Mouse (Mus musculus) hindbrain, embryonic 10.5 days (tissue): ENCODE measurements around the gene Ndufs2. TPM values are rescaled to one million over a fixed set of nuclear protein-coding genes. Genes with fewer than 3 reads are reported as not detected.
A peak's percentile ranks its signal among the peaks of the same experiment; 100 is the strongest.

ENCODE experiments used
- DNase-seq: peaks from one replicate; pipeline ENCODE4 v3.0.0-alpha.2; 2017; ENCODE audit warnings: low spot score
- H3K27ac ChIP-seq: fragments of 300-500 bp; sonication (generic); 2 replicates; pipeline ENCODE4 v1.5.1; 2016; ENCODE audit warnings: mild to moderate bottlenecking, moderate library complexity
- H3K27me3 ChIP-seq: fragments of 300-500 bp; sonication (generic); 2 replicates; pipeline ENCODE4 v1.6.1; 2016; ENCODE audit warnings: mild to moderate bottlenecking; ENCODE audit not compliant: poor library complexity, insufficient read depth, severe bottlenecking
- H3K36me3 ChIP-seq: fragments of 300-500 bp; sonication (generic); 2 replicates; pipeline ENCODE4 v1.6.1; 2016; ENCODE audit warnings: mild to moderate bottlenecking, moderate library complexity
- H3K4me1 ChIP-seq: fragments of 300-500 bp; sonication (generic); replicated peaks from 2 replicates; pipeline ENCODE4 v1.6.1; 2016; ENCODE audit warnings: mild to moderate bottlenecking
- H3K4me3 ChIP-seq: fragments of 300-500 bp; sonication (generic); 2 replicates; pipeline ENCODE4 v1.5.1; 2016; ENCODE audit warnings: mild to moderate bottlenecking, moderate library complexity
- H3K9me3 ChIP-seq: fragments of 300-500 bp; sonication (generic); 2 replicates; pipeline ENCODE4 v1.6.1; 2016; ENCODE audit warnings: mild to moderate bottlenecking, moderate library complexity
- WGBS: fragments of 180-500 bp; shearing (Covaris S2); methylation state at CpG from one replicate; pipeline ENCODE4 v1.1.7; 2016; 5-methylcytosine and 5-hydroxymethylcytosine counted together
- polyA plus RNA-seq: library from polyadenylated mRNA; unstranded; fragments of >200 nt; fragmentation: Nextera tagmentation; extraction: Ambion mirVana; gene quantifications from 2 replicates; pipeline ENCODE4 v1.2.1, GENCODE M21; 2016

Ndufs2 gene
- 250 and 275 TPM in 2 replicates for polyA plus RNA-seq

DNA sequence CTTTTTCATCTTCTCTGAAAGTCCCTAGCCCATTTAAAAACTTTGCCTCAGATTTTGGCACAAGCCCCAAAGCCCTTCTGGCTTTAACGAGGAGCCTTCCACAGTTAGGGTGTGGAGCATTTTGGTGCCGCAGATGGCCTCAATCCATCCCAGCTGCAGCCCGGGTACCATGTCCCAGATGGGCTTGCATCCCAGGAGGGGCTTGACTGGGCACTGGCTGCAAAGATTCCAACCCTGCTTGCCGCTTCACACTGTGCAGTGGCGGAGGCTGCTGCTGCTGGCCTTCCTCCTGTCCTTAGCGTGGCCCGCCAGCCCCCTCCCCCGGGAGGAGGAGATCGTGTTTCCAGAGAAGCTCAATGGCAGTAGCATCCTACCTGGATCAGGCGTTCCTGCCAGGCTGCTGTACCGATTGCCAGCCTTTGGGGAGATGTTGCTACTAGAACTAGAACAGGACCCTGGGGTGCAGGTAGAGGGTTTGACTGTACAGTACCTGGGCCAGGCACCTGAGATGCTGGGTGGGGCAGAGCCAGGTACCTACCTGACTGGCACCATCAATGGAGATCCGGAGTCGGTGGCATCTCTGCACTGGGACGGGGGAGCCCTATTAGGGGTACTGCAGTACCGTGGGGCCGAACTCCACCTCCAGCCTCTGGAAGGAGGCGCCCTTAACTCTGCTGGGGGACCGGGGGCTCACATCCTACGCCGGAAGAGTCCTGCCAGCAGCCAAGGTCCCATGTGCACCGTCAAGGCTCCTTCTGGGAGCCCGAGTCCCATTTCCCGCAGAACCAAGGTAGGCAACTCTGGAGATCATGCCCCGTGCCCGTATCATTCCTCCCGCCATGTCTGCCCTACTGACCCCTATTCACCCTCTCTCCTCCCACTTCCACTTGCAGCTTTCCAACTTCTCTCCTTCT, at the start of gene Ndufs2:
TSS of gene Ndufs2 (minus strand) at position 709 of the 914 bp plus-strand sequence.
- Histone ChIP-seq H3K27ac (peak within 1 kb of the TSS; percentile 85), H3K27me3 (no peaks in the 10 kb centered on the region), H3K4me3 (peak within 1 kb of the TSS; percentile 55), H3K4me1 (peaks cover 68% of the 10 kb centered on the region), H3K36me3 (peaks cover 18% of the 10 kb centered on the region), H3K9me3 (no peaks in the 10 kb centered on the region)
- 8% methylated on average over 26 of the region's 26 CpGs for WGBS
- peak; percentile 52 for DNase-seq

DNA sequence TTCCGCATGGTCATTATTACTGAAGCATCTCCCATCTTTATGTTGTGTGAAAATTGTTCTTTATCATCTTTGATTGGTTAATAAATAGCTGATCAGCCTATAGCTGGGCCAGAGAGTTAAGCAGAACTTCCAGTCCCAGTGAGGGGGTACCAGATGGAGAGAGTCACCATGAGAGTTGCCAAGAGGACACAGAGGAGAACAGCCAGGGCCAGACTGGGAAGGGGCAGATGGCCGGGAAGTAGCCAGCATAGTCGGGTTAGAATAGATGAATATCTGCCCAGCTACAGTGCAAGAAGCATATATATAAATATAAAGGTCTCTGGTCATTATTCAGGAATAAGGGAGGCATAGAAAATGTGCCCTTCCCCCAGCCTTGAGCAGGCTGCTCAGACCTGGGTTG, 47.0 kb upstream of the Ndufs2 start:
- H3K36me3 ChIP-seq: no peaks in the 10 kb centered on the region
- peaks cover 9% of the 10 kb centered on the region for H3K4me1 ChIP-seq
- DNase-seq: no peak
- WGBS: 66% methylated on average over 3 of the region's 3 CpGs
- no peaks in the 10 kb centered on the region for H3K9me3 ChIP-seq
- no peak overlapping the region for H3K27ac ChIP-seq
- peaks cover 30% of the 10 kb centered on the region for H3K27me3 ChIP-seq
- no peak overlapping the region for H3K4me3 ChIP-seq

DNA sequence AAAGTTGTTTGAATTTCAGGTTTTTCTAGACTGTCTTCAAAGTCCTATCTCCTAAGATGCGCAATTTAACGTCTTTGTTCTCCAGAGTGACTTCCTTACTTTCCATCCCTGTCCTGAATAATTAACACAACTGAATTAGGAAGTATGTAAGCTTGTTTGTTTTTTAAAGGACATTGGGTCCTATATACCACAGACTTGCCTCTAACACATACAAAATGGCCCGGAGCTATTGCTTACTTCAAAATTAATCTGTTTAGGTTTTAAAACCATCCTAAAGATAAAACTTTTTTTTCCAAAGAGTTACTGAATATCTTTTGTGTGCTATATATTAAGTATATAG, 43.8 kb upstream of the Ndufs2 start:
- Histone ChIP-seq H3K4me1 (peaks cover 10% of the 10 kb centered on the region), H3K9me3 (no peaks in the 10 kb centered on the region), H3K27me3 (peaks cover 30% of the 10 kb centered on the region), H3K36me3 (peaks cover 11% of the 10 kb centered on the region), H3K4me3 (peak overlapping the region; percentile 72), H3K27ac (peak overlapping the region; percentile 98)
- no peak for DNase-seq
- 17% methylated on average over 3 of the region's 3 CpGs for WGBS

DNA sequence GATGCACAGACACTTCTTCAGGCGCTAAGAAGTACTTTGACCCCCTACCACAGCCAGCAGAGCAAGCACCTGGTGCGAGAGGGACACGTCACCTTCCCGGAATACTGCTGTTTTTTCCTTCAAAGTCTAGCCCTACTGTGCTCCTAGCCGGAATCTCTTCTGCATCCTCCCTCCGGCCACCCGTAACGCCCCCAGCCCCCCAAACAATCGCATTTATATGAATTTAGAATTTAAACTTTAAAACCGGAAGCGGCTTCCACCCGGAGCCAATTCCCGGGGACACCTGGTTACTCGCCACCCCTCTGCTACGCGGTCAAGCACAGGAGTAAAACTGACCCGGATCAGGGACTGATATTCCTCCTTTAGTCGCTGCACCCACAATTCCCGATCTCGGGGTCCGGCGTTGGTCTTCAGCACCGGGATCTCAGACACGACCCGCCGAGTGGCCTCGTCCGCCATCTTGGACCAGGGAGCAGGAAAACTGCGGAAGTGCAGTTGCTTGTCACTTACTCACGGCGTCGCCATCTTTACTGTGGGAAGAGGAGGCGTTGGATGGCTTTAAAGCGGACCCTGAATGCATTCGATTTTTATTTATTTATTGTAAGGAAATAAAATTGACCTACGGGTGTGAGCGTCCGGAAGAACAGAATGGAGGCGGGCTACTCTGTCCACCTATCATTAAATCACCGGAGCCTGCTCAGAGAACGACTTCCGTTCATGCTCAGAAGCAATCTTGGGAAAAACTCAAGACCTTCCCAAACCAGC, 43.3 kb upstream of the Ndufs2 start, which contains the start of gene Ufc1:
TSS of gene Ufc1 (minus strand) at position 727 of the 765 bp plus-strand sequence.
- under 1% methylated on average over 42 of the region's 42 CpGs for WGBS
- Histone ChIP-seq H3K9me3 (no peaks in the 10 kb centered on the region), H3K27me3 (peaks cover 30% of the 10 kb centered on the region), H3K27ac (peak within 1 kb of the TSS; percentile 98), H3K4me1 (peaks cover 10% of the 10 kb centered on the region), H3K4me3 (peak within 1 kb of the TSS; percentile 72), H3K36me3 (peaks cover 16% of the 10 kb centered on the region)
- DNase-seq: peak; percentile 84

DNA sequence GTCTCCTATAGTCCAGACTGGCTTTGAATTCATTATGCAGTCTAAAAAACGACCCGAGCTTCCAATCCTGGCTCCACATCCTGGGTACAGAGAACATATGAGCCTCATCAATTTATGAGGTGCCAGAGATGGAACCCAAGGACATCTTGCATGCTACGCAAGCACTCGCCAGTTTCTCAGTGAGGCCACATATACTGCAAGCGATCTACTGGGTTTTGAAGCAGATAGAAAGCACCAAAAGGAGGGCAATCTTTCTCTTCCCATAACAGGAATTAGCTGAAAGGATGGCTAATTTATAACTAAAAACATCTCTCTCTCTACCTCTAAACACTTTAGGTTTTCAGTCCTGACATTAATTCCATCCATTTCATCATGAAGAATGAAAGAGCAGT, 42.7 kb upstream of the Ndufs2 start:
- DNase-seq: no peak
- Histone ChIP-seq H3K27me3 (peaks cover 30% of the 10 kb centered on the region), H3K4me1 (peaks cover 10% of the 10 kb centered on the region), H3K27ac (peak overlapping the region; percentile 98), H3K9me3 (no peaks in the 10 kb centered on the region), H3K4me3 (peak overlapping the region; percentile 72), H3K36me3 (peaks cover 22% of the 10 kb centered on the region)
- 51% methylated on average over 5 of the region's 5 CpGs for WGBS

DNA sequence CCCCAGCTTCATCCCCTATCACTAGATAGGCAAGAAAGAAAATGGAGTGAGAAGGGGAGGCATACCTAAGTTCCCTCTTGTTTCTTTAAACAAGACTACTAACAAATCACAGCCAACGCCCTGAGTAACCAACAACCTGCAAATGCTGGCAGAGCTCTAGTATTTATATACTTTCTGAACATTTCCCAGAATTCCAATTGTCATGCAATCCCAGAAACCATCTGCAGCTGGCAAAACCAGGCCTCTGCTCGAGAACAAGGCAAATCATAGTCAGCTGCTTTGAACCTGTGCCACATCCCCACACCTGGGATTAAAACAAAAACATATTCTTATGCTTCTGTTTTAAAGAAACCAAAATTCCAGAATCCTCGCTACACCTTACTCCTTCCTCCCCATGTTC, 42.2 kb upstream of the Ndufs2 start:
- 91% methylated on average over 3 of the region's 3 CpGs for WGBS
- DNase-seq: no peak
- Histone ChIP-seq H3K27me3 (peaks cover 27% of the 10 kb centered on the region), H3K4me1 (peaks cover 15% of the 10 kb centered on the region), H3K27ac (peak overlapping the region; percentile 98; the same call in 1 of the 2 replicates), H3K36me3 (peaks cover 27% of the 10 kb centered on the region), H3K4me3 (peak overlapping the region; percentile 72), H3K9me3 (no peaks in the 10 kb centered on the region)

DNA sequence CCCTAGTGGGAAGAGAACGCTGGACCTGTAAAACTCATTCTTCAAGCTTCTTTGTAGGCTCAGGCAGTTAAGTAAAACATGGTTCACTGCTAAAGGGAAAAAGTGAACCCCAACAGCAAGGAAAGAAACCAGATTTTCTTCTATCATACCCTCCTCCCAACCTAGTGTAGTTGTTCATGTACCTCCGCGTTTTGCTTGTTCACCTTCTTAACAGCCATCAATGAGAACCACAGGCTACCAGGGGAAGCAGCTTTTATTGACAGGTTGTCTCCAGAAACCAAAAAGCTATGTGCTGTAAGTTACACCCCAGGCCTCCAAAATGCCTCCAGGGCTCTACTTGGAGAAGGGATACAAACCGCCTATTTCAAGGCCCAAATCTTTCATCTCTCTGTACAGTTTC, 37.1 kb upstream of the Ndufs2 start:
- Histone ChIP-seq H3K27ac (peak overlapping the region; percentile 100), H3K9me3 (no peaks in the 10 kb centered on the region), H3K27me3 (no peaks in the 10 kb centered on the region), H3K4me3 (peak overlapping the region; percentile 96), H3K36me3 (peaks cover 70% of the 10 kb centered on the region), H3K4me1 (peaks cover 39% of the 10 kb centered on the region)
- DNase-seq: no peak
- WGBS: 68% methylated on average over 4 of the region's 4 CpGs

DNA sequence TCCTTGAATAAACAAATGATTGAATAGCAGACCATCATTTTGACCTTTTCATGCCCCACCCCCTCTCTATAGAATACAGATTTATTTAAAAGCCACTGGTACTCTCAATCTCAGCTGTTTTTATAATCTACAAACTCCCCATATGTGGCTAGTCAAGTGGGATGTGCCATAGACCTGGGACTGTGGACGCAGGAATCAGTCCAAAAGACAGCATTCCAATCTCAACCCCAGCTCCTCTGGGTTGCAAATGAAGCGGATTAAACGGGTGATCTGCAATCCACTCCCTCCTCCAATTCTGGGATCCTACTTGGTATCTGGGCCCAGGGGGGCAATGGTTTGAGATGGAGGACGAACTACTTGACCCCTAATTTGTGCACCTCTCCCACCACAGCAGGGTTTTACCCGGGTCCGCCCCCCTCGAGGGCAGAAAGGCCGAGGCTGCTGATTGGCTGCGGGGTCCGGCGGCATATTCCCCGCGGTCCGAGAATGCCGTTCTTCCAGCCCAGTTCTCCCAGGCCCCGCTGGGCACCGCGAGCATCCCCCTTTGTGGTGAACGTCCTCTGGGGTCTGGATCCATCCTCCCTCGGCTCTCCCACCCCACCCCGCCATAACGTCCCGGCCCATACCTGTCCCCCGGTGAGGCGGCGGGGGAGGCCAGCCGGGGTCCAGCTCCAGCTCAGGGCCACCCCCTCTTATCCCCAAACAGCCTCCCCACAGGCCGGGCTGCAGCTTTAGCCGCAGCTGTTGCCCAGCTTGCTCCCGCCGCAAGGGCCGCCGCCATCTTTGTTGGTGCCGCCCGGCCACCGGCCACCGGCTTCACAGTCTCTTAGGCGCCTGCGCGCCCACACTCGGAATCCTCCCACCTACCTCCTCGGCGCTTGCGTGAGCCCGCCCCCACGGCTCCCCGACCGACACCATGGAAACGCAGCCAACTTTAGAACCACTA, 36.2 kb upstream of the Ndufs2 start, which contains the start of gene Usp21:
TSS of gene Usp21 (minus strand) at position 856 of the 946 bp plus-strand sequence.
- Histone ChIP-seq H3K27me3 (no peaks in the 10 kb centered on the region), H3K27ac (peak within 1 kb of the TSS; percentile 100), H3K4me1 (peaks cover 37% of the 10 kb centered on the region), H3K9me3 (no peaks in the 10 kb centered on the region), H3K4me3 (peak within 1 kb of the TSS; percentile 96), H3K36me3 (peaks cover 76% of the 10 kb centered on the region)
- WGBS: under 1% methylated on average over 49 of the region's 49 CpGs
- DNase-seq: peak; percentile 94

DNA sequence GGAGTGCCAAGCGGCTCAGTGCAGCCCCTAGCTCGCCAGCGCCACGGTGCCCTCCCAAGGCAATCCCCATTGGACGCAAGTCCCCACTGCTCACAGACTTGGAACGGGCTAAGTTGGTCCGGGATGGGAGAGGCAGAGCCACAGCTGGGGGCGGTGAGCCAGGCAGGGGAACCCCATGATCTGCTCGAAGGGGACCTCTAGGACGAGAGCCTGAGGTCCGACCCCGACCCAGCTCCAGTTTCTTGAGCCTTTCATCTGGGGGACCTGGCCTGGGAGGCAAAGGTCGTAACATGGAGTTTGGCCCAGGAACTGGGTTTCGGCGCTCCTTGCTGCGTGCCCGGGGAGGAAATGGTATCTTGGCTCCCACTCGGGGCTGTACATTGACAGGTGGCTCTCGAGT, 35.3 kb upstream of the Ndufs2 start:
- Histone ChIP-seq H3K36me3 (peaks cover 80% of the 10 kb centered on the region), H3K4me3 (peak overlapping the region; percentile 96; the same call in 1 of the 2 replicates), H3K9me3 (no peaks in the 10 kb centered on the region), H3K4me1 (peaks cover 46% of the 10 kb centered on the region), H3K27me3 (no peaks in the 10 kb centered on the region), H3K27ac (peak overlapping the region; percentile 100)
- DNase-seq: no peak
- WGBS: 88% methylated on average over 19 of the region's 19 CpGs

DNA sequence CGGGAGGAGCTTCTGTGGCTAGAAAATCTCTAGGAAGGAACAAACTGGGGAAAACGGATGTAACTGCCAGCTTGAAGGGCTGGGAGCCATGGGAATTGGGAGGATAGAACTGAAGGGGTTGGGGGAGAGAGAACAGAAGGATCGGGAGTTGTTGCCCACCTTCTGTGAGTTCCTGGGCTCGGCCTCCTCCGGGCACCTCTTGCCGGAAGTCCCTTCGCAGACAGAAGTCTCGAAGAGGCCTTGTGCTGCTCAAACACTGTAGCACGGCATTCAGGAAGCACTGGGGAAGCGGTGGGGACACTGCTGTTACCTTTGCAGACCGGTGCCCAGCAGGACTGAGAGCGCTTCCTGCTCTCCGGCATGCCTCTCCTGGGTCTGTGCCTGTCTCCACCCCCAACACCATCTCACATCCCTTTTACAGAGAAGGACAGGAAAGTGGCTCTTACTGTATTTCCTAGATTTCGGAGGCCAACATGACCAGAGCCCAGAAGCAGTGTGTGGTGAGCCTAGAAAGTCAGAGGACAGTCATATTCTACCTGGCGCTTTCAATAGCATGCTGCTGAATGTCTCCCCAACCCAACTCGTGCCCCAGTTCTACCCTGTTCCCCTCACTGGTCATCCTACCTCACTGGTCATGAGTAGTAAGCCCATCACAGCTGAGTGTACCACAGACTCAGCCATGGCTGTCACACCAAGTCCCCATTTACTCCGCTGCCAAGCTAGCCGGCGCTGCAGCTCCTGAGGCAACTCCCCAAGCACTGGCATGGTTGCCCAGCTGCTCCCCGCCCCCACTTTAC, 34.1 kb upstream of the Ndufs2 start:
- peaks cover 74% of the 10 kb centered on the region for H3K36me3 ChIP-seq
- peak overlapping the region; percentile 1; the same call in 1 of the 2 replicates for H3K4me3 ChIP-seq
- H3K27me3 ChIP-seq: no peaks in the 10 kb centered on the region
- no peak overlapping the region for H3K27ac ChIP-seq
- DNase-seq: no peak
- no peaks in the 10 kb centered on the region for H3K9me3 ChIP-seq
- WGBS: 87% methylated on average over 20 of the region's 20 CpGs
- peaks cover 52% of the 10 kb centered on the region for H3K4me1 ChIP-seq

DNA sequence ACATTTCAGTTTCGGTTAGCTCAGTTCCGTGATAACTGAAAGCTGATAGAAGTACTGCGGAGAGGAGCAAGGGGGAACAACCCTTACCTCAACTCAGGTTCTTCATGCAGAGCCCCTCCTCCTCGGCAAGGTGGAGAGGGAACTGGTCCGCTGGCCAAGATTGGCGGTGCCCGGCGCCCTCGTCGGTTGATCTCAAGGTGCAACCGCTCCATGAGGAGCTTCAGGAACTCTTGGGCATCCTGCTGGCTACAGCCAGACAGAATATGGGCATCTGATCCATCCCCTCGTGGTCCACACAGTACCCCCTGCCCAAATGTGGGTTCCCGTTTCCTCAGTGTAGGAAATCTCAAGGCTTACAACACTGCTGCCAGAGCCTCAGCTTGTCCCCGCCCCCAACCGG, 33.3 kb upstream of the Ndufs2 start:
- H3K27ac ChIP-seq: no peak overlapping the region
- H3K9me3 ChIP-seq: no peaks in the 10 kb centered on the region
- no peak for DNase-seq
- H3K4me3 ChIP-seq: peak overlapping the region; percentile 1; the same call in 1 of the 2 replicates
- peaks cover 60% of the 10 kb centered on the region for H3K4me1 ChIP-seq
- H3K27me3 ChIP-seq: no peaks in the 10 kb centered on the region
- peaks cover 66% of the 10 kb centered on the region for H3K36me3 ChIP-seq
- 91% methylated on average over 15 of the region's 15 CpGs for WGBS
